Mouse (Mus musculus) heart, adult 2 months (tissue): ENCODE data around the gene Pmm2.

Source experiments
- EP300 ChIP-seq: fragments of 200-500 bp; IDR thresholded peaks from 2 replicates; pipeline ENCODE4 v1.6.1; 2011; ENCODE audit warnings: low read depth, low read length, control low read depth; ENCODE audit not compliant: insufficient read depth
- POLR2A ChIP-seq: fragments of 200-500 bp; IDR thresholded peaks from 2 replicates; pipeline ENCODE4 v1.6.1; 2011; ENCODE audit warnings: mild to moderate bottlenecking, low read depth, low read length, control low read depth; ENCODE audit not compliant: insufficient read depth

DNA sequence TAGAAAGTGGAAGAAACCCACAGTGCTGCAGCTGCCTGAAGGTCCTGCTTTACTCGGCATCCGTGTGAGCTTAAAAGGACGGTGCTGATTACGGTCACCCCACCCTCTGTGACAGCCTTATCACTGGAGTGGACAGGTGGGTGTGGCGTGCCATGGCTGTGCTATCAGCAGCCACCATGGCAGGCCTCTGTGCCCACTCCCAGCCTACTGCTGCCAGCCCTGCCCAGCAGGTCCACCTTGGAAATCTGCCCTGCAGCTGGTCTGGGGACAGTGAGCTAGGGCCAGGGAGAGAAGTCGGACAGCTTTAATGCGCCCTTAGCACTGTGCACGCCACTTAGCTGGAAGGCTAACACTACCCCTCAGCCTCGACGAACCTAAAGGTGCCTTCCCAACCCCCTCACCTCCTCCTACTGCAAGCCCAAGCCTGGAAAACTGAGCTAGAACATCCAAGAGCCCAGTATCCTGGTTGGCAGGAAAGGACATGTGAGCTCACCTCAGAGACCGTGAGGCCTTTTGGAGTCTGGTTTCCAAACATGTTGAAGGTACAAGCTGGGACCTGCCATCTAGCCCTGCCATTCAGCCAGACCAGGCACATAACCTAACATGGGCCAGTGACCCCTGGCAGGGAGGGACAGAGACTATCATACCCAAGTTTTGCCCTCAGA, 49.5 kb downstream of the Pmm2 start:
- TF ChIP-seq POLR2A (no peak), EP300 (no peak)
